ENCODE assay signal across 20 mouse cellular contexts in the genomic region with DNA sequence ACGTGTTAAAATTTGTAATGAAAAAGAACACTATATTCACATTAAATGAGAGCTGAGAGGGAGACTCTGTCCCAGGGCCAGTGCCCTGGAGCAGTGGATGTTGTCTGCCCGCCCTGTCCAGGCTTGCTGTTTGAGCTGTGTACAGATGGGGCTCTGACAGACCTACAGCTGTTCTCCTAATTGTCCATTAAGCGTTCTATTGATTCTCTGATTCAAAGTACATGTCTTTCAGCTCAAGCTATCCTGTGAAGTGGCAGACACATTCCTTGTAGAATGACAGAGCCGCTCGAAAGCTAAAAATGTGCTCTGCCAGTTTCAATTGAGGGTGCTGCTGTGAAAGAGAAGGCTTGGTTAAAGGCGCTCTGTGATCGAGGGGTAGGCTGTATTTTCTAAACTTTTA. TPM values are rescaled to one million over a fixed set of nuclear protein-coding genes. Genes with fewer than 3 reads are reported as not detected.
DNase-seq lines count a peak whose midpoint lies in the region; ATAC-seq and TF ChIP-seq lines count a peak whose summit lies in the region.
"Had no signal": no experiment of that assay in that cellular context is flagged by ENCODE, and none has a peak within 500 bp of the region (broad histone marks: within the 10 kb centered on the region; RNA-seq: fewer than 3 reads in every experiment).

No protein-coding gene starts in this region.

- H3K36me3 ChIP-seq in forebrain, embryonic 13.5 days (ENCODE audit: poor library complexity, severe bottlenecking): peaks cover 11% of the 10 kb centered on the region; the same call in 1 of the 2 replicates
- H3K36me3 ChIP-seq in hindbrain, embryonic 15.5 days: peaks cover 6% of the 10 kb centered on the region; the same call in 1 of the 2 replicates
- no peaks in the 10 kb centered on the region for H3K36me3 ChIP-seq in neural tube, embryonic 13.5 days
- H3K36me3 ChIP-seq: G1E had no signal

- H3K9me3 ChIP-seq in forebrain, embryonic 13.5 days (replicated peaks): peaks cover 6% of the 10 kb centered on the region; the same call in 1 of the 2 replicates
- H3K9me3 ChIP-seq in hindbrain, embryonic 15.5 days: no peaks in the 10 kb centered on the region
- H3K9me3 ChIP-seq in neural tube, embryonic 13.5 days: no peaks in the 10 kb centered on the region

- no peak overlapping the region for H3K4me2 ChIP-seq in forebrain, embryonic 13.5 days
- no peak overlapping the region for H3K4me2 ChIP-seq in hindbrain, embryonic 15.5 days
- no peak overlapping the region for H3K4me2 ChIP-seq in neural tube, embryonic 13.5 days
- H3K4me2 ChIP-seq: heart, embryonic 11.5 days; limb, embryonic 13.5 days had no signal

- no peak overlapping the region for H3K4me3 ChIP-seq in layer of hippocampus, adult 2 months
- no peak overlapping the region for H3K4me3 ChIP-seq in forebrain, embryonic 13.5 days
- no peak overlapping the region for H3K4me3 ChIP-seq in hindbrain, embryonic 15.5 days
- H3K4me3 ChIP-seq in neural tube, embryonic 13.5 days: no peak overlapping the region
- H3K4me3 ChIP-seq: erythroblast, embryonic 14.5 days; gastrocnemius, adult 2 months; limb, embryonic 13.5 days had no signal

- TF ChIP-seq CTCF in layer of hippocampus, adult 2 months (conservative IDR thresholded peaks at IDR 0.05): no peak

- peak; percentile 90 for ATAC-seq in forebrain, embryonic 13.5 days
- ATAC-seq in hindbrain, embryonic 15.5 days (ENCODE audit: low FRiP score, low read depth): peak; percentile 71; the same call in 1 of the 2 replicates
- peak; percentile 80 for ATAC-seq in neural tube, embryonic 13.5 days (ENCODE audit: low read depth)
- ATAC-seq in megakaryocyte progenitor cell, adult 5-6 weeks (replicated peaks; ENCODE audit: poor library complexity): no peak

- no peak overlapping the region for H3K9ac ChIP-seq in forebrain, embryonic 13.5 days
- no peak overlapping the region for H3K9ac ChIP-seq in hindbrain, embryonic 15.5 days
- H3K9ac ChIP-seq in neural tube, embryonic 13.5 days: no peak overlapping the region
- H3K9ac ChIP-seq: limb, embryonic 13.5 days had no signal

- H3K27me3 ChIP-seq in forebrain, embryonic 13.5 days: no peaks in the 10 kb centered on the region
- H3K27me3 ChIP-seq in hindbrain, embryonic 15.5 days: no peaks in the 10 kb centered on the region
- H3K27me3 ChIP-seq in neural tube, embryonic 13.5 days: no peaks in the 10 kb centered on the region; the same call in 1 of the 2 replicates
- H3K27me3 ChIP-seq: limb, embryonic 13.5 days had no signal

- 22% methylated on average over 7 of the region's 7 CpGs for WGBS in forebrain, embryonic 13.5 days
- 32% methylated on average over 7 of the region's 7 CpGs for WGBS in hindbrain, embryonic 15.5 days
- 26% methylated on average over 7 of the region's 7 CpGs for WGBS in neural tube, embryonic 13.5 days

- DNase-seq in layer of hippocampus, adult 2 months (ENCODE audit: low spot score in 2 of 2): no peak
- DNase-seq in layer of hippocampus, postnatal 36 days: no peak
- DNase-seq in thymus, postnatal 4 days: no peak
- no peak for DNase-seq in heart, adult 9 months (ENCODE audit: low spot score in 2 of 2)
- DNase-seq: adrenal gland, postnatal 36 days; cerebellum, adult 11-12 months; gastrocnemius, adult 2 months; heart, postnatal 4 days; kidney, adult 2 months; kidney, postnatal 4 days; lung, adult 18-20 months had no signal

- peaks cover 24% of the 10 kb centered on the region for H3K4me1 ChIP-seq in forebrain, embryonic 13.5 days
- peaks cover 14% of the 10 kb centered on the region for H3K4me1 ChIP-seq in hindbrain, embryonic 15.5 days (replicated peaks)
- H3K4me1 ChIP-seq in neural tube, embryonic 13.5 days (replicated peaks): peaks cover 20% of the 10 kb centered on the region
- H3K4me1 ChIP-seq: limb, embryonic 13.5 days had no signal

- H3K27ac ChIP-seq in layer of hippocampus, adult 2 months: 0 out of 2 replicates have a peak overlapping the region, but pooled peaks have one; percentile 16
- 0 out of 2 replicates have a peak overlapping the region, but pooled peaks have one; percentile 15 for H3K27ac ChIP-seq in forebrain, embryonic 13.5 days
- no peak overlapping the region for H3K27ac ChIP-seq in hindbrain, embryonic 15.5 days (replicated peaks)
- no peak overlapping the region for H3K27ac ChIP-seq in neural tube, embryonic 13.5 days (replicated peaks)
- H3K27ac ChIP-seq: gastrocnemius, adult 2 months; limb, embryonic 13.5 days; macrophage had no signal

RNA-seq across cellular contexts. Expression of a gene that starts 21.7 kb away (rescaled TPM):
- under 1 TPM; 0.61 to 0.82 TPM for total RNA-seq in layer of hippocampus, adult 2 months (2021)
- 1 to 10 TPM in 1 of 2 experiments, under 1 TPM in 1; 0.75 to 1.3 TPM for total RNA-seq in layer of hippocampus, postnatal 36 days (2021)
- 0.13 and 0.32 TPM in 2 replicates for polyA plus RNA-seq in forebrain, embryonic 13.5 days (2015; fragmentation: Nextera tagmentation; extraction: Ambion mirVana)
- 0.24 and 0.51 TPM in 2 replicates for polyA plus RNA-seq in hindbrain, embryonic 15.5 days (2015; fragmentation: Nextera tagmentation; extraction: Ambion mirVana)
- polyA plus RNA-seq in neural tube, embryonic 13.5 days (2015; fragmentation: Nextera tagmentation; extraction: Ambion mirVana): 0.32 and 0.36 TPM in 2 replicates
- 0.61 and 1.2 TPM in 2 replicates for total RNA-seq in megakaryocyte progenitor cell, adult 5-6 weeks (2015)
- total RNA-seq in megakaryocyte progenitor cell, adult 5-6 weeks (2017): 0.62 TPM in 1 of 2 replicates, not detected in the other
- total RNA-seq: G1E; heart, postnatal 4 days had no signal
- polyA plus RNA-seq: erythroblast, embryonic 14.5 days; G1E had no signal

Comparison
In these comparisons a context has a peak if more than half of its experiments do, and no peak if none do; other contexts are left out.
1. H3K27ac ChIP-seq: peak in layer of hippocampus, adult 2 months (single experiment) and forebrain, embryonic 13.5 days (single experiment); none in hindbrain, embryonic 15.5 days (single experiment) and neural tube, embryonic 13.5 days (single experiment).